Mouse (Mus musculus): ENCODE results near the gene Mfsd11. TPM values are rescaled to one million over a fixed set of nuclear protein-coding genes. Genes with fewer than 3 reads are reported as not detected.
"Not testable (repeated sequence)": the region's sequence is repeated elsewhere in the genome, so short reads cannot be mapped to it uniquely, and the experiment has no call there.

The Mfsd11 gene
- polyA plus RNA-seq, 1 experiment from 2014 or later = 27.5 TPM

DNA sequence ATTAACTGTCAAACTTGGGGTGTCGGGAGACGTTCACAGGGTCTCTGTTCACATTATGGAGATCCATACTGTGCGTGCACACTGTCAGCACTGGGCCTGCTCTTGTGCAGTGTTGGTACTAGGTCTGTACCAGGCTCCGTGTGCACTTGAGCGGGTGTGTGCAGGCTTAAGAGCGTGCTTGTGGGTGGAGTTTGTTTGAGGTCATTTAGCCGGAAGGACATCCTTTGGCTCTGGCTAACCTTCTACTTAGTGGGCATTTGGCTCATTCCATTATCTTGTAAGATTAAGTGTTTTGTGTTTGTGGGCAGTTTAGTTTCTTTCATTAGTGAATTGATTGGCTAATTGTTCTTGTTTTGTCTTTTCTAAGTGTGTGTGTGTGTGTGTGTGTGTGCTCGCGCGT is 30.2 kb downstream of the Mfsd11 start:
- Histone ChIP-seq H3K4me3 (no peak overlapping the region), H3K4me1 (replicated peaks) (peaks cover 8% of the 10 kb centered on the region), H3K27me3 (ENCODE audit: insufficient read depth, poor library complexity, severe bottlenecking) (peaks cover 28% of the 10 kb centered on the region), H3K9me3 (no peaks in the 10 kb centered on the region), H3K27ac (no peak overlapping the region), H3K36me3 (no peaks in the 10 kb centered on the region)
- no peak for DNase-seq (ENCODE audit: low spot score)
- WGBS = 88% methylated on average over 10 of the region's 10 CpGs

DNA sequence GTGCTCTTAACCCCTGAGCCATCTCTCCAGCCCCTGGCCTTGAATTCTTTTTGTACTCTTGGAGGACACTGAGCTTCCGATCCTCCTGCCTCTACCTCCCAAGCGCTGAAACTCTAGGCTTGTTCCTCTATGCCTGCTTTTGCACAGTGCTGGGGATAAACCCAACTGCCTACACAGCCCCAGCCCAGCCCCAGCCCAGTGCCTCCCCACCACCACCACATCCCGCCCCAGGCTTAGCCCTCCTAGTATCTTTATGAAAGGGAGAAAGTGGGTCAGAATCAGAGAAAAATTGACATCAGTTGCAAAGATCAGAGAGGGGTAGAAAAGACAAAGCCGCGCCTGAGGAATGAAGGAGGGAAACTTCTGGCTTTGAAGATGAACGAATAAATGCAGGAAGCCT is 31.8 kb downstream of the Mfsd11 start:
- peaks cover 8% of the 10 kb centered on the region for H3K4me1 ChIP-seq (replicated peaks)
- H3K27ac ChIP-seq = no peak overlapping the region
- DNase-seq (ENCODE audit: low spot score) = no peak
- no peak overlapping the region for H3K4me3 ChIP-seq
- H3K9me3 ChIP-seq = no peaks in the 10 kb centered on the region
- no peaks in the 10 kb centered on the region for H3K36me3 ChIP-seq
- WGBS = 87% methylated on average over 6 of the region's 6 CpGs
- peaks cover 34% of the 10 kb centered on the region for H3K27me3 ChIP-seq (ENCODE audit: insufficient read depth, poor library complexity, severe bottlenecking)

DNA sequence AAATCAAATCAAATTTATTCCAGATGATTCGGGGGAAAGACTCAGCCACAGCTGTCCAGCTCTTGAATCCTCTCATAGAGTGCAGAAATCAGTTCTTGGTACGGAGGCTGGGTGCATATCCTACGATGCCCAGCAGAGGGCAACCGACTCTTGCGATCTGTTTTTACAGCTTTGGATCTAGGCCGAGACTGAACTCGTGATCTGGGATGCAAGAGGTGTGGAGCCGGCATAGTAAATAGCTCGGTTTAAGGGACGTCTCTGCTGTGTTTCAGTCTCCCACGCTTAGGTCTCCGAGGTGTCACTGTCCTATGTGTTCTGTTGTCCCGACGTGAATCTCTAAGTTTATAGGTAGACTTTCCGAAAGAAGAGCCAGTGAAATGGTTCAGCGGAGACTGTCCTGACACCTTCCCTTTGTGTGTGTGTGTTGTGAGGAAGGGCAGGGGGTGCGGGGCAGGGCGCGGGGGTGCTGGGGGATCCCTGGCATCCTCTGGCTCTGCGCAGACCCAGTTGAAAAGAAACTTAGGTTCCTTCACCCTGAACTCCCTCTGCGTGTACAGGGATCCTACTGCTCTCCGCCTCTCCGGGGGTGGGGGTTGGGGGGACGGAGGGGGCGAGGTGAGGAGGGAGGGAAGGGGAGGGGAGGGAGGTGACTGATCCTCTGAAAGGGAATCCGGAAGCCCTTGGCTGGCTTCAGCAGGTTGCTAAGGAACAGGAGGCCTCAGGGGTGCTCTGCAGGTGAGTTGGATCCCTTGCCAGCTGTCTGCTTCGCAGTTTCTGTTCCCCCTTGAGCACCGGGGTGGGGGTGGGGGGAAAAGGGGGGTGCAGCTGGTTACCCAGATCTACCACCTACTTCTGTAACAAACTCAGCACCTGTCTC is 33.3 kb downstream of the Mfsd11 start:
- peak overlapping the region; percentile 31 for H3K4me3 ChIP-seq
- WGBS = 4% methylated on average over 28 of the region's 28 CpGs
- peaks cover 13% of the 10 kb centered on the region for H3K4me1 ChIP-seq (replicated peaks)
- peak overlapping the region; percentile 66; the same call in 1 of the 2 replicates for H3K27ac ChIP-seq
- peaks cover 34% of the 10 kb centered on the region for H3K27me3 ChIP-seq (ENCODE audit: insufficient read depth, poor library complexity, severe bottlenecking)
- H3K36me3 ChIP-seq = no peaks in the 10 kb centered on the region
- no peaks in the 10 kb centered on the region for H3K9me3 ChIP-seq
- peak; percentile 88 for DNase-seq (ENCODE audit: low spot score)

DNA sequence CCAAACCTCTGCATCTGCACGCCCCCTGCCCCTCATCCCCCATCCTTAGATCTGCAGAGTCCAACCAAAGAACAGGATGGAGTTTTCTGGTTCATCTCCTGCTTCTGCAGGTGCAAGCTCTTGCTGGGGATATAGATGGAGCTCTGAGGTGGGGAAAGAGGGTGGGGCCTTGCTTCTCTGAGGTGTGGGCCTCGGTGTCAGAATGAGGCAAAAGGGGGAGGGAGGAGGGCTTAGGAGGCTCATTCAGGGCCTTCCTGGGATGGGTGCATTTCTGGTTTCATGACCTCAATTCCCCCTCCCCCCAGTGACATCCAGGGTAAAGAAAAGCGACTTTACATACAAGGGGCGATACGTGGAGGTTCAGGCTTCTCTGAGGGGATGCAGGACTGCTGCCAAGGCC is 34.9 kb downstream of the Mfsd11 start:
- no peak overlapping the region for H3K27ac ChIP-seq
- no peak overlapping the region for H3K4me3 ChIP-seq
- DNase-seq (ENCODE audit: low spot score) = no peak
- peaks cover 34% of the 10 kb centered on the region for H3K27me3 ChIP-seq (ENCODE audit: insufficient read depth, poor library complexity, severe bottlenecking)
- peaks cover 17% of the 10 kb centered on the region for H3K4me1 ChIP-seq (replicated peaks)
- H3K9me3 ChIP-seq = no peaks in the 10 kb centered on the region
- H3K36me3 ChIP-seq = no peaks in the 10 kb centered on the region
- 53% methylated on average over 5 of the region's 5 CpGs for WGBS

DNA sequence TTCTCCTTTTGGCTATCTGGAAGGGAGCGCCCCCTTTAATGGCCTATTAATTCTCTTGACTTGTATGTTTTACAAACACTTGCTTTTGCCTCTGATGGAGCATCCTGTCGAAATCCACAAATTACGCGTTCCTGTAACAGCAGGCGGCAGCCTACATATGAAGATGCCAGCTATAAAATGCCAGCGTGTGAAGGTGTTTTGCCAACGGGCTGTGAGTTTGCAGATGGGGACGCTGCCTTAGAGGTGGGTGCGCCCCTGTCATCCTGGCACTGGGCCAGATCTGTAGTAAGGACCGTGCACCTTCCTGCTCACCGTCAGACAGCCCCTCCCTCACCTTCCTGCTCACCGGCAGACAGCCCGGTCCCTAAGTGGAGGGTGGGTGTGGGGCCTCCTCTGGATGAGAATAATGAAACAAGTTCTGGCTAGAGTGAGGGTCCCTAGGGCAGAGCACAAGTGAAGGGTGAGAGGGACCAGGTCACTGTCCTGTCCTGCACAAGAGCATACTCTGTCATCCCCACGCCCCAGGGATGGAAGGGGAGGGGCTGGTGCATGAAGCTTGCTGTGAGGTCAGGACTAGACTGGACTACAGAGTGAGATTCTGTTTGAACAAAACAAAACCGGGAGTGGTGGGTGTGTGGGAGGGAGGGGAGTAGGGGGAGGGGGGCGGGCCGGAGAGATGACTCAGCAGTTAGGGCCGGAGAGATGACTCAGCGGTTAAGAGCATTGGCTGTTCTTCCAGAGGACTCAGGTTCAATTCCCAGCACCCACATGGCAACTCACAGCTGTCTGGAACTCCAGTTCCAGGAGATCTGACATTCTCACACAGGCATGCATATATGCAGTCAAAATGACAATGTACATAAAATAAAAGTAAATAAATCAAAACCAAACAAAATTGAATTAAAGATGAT is 41.5 kb downstream of the Mfsd11 start:
- 0 out of 2 replicates have a peak, but pooled peaks cover 6% of the 10 kb centered on the region for H3K27me3 ChIP-seq (ENCODE audit: insufficient read depth, poor library complexity, severe bottlenecking)

DNA sequence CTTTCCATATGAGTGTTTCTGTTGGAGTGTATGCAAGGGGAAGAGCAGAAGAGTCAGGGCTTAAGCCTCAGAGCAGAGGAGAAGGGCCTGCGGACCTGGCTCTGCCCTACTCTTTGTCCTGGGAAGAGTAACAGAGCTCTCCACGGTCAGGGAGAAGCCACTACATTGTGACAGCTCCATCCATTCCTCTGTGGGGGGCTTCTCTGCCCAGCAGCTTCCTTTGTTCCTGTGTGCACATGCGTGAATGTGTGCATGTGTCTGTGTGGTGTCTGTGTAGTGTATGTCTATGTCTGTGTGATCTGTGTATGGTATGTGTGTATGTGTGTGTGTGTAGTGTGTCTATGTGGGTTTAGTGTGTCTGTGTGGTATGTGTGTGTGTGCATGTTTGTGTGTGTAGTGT is 43.2 kb downstream of the Mfsd11 start:
- WGBS = 50% methylated on average over 3 of the region's 3 CpGs
- Histone ChIP-seq H3K36me3 (no peaks in the 10 kb centered on the region), H3K27me3 (ENCODE audit: insufficient read depth, poor library complexity, severe bottlenecking) (0 out of 2 replicates have a peak, but pooled peaks cover 7% of the 10 kb centered on the region), H3K4me1 (replicated peaks) (peaks cover 14% of the 10 kb centered on the region), H3K4me3 (no peak overlapping the region), H3K27ac (no peak overlapping the region), H3K9me3 (no peaks in the 10 kb centered on the region)
- no peak for DNase-seq (ENCODE audit: low spot score)

More for the DNA sequence above, 41.5 kb downstream of the Mfsd11 start:
- Histone ChIP-seq H3K4me3 (no peak overlapping the region), H3K4me1 (replicated peaks) (peaks cover 18% of the 10 kb centered on the region), H3K36me3 (no peaks in the 10 kb centered on the region), H3K9me3 (no peaks in the 10 kb centered on the region), H3K27ac (peak overlapping the region; percentile 13; the same call in 1 of the 2 replicates)
- 81% methylated on average over 19 of the region's 19 CpGs for WGBS
- DNase-seq (ENCODE audit: low spot score) = no peak

DNA sequence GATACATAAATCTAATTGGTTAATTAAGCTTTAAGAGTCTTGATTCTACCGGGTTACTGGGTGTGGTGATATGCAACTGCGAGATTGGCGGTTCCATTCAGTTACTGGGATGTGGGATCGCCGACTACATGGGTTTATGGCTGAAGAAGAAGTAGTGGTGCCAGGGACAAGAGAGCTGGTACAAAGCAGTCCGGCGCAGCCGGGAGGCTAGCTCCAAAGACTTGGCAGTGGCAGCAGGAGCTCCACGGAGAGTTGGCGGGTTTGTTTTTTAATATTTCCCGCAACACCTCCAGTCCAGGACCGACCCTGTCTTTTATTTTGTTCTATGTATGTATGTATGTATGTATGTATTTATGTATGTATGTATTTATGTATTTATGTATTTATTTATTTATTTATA is 47.0 kb downstream of the Mfsd11 start:
- H3K36me3 ChIP-seq = no peaks in the 10 kb centered on the region
- no peak overlapping the region for H3K27ac ChIP-seq
- H3K27me3 ChIP-seq (ENCODE audit: insufficient read depth, poor library complexity, severe bottlenecking) = peaks cover 31% of the 10 kb centered on the region
- no peak for DNase-seq (ENCODE audit: low spot score)
- WGBS = 93% methylated on average over 12 of the region's 12 CpGs
- H3K9me3 ChIP-seq = no peaks in the 10 kb centered on the region
- H3K4me3 ChIP-seq = no peak overlapping the region
- peaks cover 13% of the 10 kb centered on the region for H3K4me1 ChIP-seq (replicated peaks)

DNA sequence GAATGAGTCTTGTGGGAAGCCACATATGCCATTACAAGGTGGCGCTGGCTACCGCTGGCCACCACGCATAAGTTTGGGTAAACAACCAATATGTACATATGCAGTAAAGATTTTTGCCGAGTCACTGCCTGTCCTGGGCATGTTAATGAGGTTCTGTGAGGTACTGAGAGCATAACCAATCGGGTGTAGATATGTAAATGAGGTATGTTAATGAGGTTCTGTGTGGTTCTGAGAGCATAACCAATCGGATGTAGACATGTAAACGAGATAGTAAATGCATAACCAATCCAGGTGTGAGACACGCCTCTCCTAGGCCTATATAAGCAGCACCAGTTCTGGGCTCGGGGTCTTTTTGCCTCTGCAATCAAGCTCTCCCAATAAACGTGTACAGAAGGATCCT is 50.3 kb downstream of the Mfsd11 start:
- peaks cover 28% of the 10 kb centered on the region for H3K4me1 ChIP-seq (replicated peaks)
- not testable (repeated sequence) for DNase-seq (ENCODE audit: low spot score)

DNA sequence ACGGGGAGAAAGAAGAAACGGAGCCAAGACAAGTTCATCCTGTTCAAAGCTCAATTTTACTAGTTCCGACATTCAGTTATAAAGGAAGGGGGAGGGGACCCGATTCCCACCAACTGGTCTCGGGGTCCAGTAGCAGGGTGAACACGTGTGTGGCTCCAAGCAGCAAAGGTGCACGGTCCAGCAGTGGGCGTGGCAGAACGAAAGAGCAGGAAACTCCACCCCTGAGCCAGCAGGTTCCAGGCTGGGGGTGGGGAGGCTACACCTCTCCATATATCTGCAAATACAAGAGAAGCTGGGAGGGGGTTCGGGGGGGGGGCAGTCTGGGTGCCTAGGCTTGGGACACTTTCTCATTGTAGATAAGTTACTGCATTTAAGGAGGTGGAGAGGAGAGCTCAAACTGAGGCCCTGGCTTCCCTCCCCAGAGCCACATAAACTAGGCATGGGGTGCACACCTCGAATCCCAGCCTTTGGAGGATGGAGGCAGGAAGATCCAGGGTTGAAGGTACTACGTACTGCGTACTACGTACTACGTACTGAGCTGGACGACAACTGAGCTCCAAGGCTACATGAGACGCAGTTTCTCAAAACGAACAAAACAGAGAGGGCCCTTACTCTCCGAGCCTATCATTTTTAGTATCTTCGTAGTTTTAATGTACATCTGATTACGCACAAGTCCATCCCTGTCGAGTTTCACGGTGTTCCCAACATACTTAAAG is 53.7 kb downstream of the Mfsd11 start:
- no peak for DNase-seq (ENCODE audit: low spot score)
- Histone ChIP-seq H3K27me3 (ENCODE audit: insufficient read depth, poor library complexity, severe bottlenecking) (peaks cover 59% of the 10 kb centered on the region), H3K27ac (no peak overlapping the region), H3K4me1 (replicated peaks) (peaks cover 22% of the 10 kb centered on the region), H3K36me3 (no peaks in the 10 kb centered on the region), H3K4me3 (peak overlapping the region; percentile 41), H3K9me3 (no peaks in the 10 kb centered on the region)
- 5% methylated on average over 23 of the region's 23 CpGs for WGBS

More for the DNA sequence above, 50.3 kb downstream of the Mfsd11 start:
- not testable (repeated sequence) for H3K9me3 ChIP-seq, H3K27ac ChIP-seq, H3K36me3 ChIP-seq, H3K4me3 ChIP-seq
- WGBS = 89% methylated on average over 10 of the region's 10 CpGs
- peaks cover 62% of the 10 kb centered on the region for H3K27me3 ChIP-seq (ENCODE audit: insufficient read depth, poor library complexity, severe bottlenecking)

DNA sequence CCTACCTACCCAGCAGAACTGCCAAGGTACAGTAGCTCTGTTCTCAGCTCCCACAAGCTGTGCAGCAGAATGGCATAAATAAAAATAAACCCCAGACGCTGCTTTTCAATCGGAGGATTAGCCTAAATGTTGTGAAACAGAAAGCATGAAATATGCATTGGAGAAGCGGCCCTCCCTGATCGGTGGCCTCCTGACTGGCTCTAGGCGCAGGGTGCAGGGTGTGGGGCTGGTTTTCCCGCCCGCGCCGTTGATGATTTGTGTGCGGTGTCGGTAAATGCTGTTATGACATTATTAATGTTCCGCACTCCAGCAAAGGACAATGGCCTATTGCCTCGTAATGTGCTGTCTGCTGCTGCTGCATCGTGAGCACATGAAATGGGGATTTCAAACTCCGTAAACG is 61.3 kb downstream of the Mfsd11 start:
- H3K4me3 ChIP-seq = no peak overlapping the region
- 86% methylated on average over 16 of the region's 16 CpGs for WGBS
- no peak overlapping the region for H3K27ac ChIP-seq
- H3K9me3 ChIP-seq = no peaks in the 10 kb centered on the region
- peaks cover 36% of the 10 kb centered on the region for H3K27me3 ChIP-seq (ENCODE audit: insufficient read depth, poor library complexity, severe bottlenecking)
- DNase-seq (ENCODE audit: low spot score) = no peak
- no peaks in the 10 kb centered on the region for H3K36me3 ChIP-seq
- H3K4me1 ChIP-seq (replicated peaks) = peaks cover 16% of the 10 kb centered on the region

DNA sequence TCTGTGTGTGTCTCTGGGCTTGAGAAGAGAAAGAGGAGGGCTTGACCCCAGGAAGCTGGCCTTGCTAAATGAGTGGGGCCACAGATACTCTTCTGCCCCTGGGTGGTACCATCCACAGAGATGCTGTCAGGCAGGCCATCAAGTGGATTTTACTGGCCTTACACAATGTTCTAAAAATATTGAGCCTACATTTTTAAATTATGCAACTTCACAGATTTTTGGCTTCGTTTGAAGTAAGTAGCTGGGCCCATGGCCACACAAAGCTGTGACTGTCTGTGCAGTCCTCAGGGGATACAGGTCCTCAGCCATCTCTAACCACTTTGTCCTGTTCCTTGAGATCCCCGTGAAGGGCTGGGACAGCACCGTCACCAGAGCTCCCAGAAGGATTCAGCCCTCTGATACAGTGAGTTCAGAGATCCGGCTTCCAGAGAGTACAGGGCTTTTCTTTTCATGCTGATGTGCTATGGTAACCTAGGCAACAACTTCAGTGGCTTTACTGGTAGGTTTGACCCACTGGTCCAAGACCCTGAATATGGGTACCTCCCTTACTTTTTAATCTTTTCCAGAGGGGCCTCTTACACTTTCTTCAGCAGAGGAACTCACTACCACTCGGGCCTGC is 62.1 kb downstream of the Mfsd11 start:
- Histone ChIP-seq H3K4me3 (no peak overlapping the region), H3K4me1 (replicated peaks) (peaks cover 25% of the 10 kb centered on the region), H3K36me3 (no peaks in the 10 kb centered on the region), H3K27me3 (ENCODE audit: insufficient read depth, poor library complexity, severe bottlenecking) (peaks cover 41% of the 10 kb centered on the region), H3K9me3 (no peaks in the 10 kb centered on the region), H3K27ac (no peak overlapping the region)
- no peak for DNase-seq (ENCODE audit: low spot score)
- WGBS = 62% methylated on average over 5 of the region's 5 CpGs

DNA sequence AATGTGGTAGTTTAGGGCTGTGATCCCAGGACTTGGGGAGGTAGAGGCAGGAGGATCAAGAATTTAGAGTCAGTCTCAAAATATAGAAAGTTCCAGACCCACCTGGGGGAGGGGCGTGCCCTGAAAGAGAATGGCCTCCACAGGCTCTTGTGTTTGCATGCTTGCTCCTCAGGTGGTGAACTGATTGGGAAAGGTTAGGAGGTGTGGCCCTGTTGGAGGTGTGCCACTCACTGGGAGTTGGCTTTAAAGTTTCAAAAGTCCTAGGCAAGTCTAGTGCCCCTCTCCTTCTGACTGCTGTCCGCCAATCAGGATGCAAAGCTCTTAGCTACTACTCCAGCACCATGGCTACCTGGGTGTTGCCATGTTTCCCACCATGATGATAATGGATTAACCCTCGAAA is 63.0 kb downstream of the Mfsd11 start:
- H3K27ac ChIP-seq = no peak overlapping the region
- peaks cover 50% of the 10 kb centered on the region for H3K27me3 ChIP-seq (ENCODE audit: insufficient read depth, poor library complexity, severe bottlenecking)
- peaks cover 33% of the 10 kb centered on the region for H3K4me1 ChIP-seq (replicated peaks)
- no peak overlapping the region for H3K4me3 ChIP-seq
- 85% methylated on average over 3 of the region's 3 CpGs for WGBS
- H3K9me3 ChIP-seq = no peaks in the 10 kb centered on the region
- no peak for DNase-seq (ENCODE audit: low spot score)
- no peaks in the 10 kb centered on the region for H3K36me3 ChIP-seq
